Mouse (Mus musculus): ENCODE results near the gene Hist1h2bg. TPM values are rescaled to one million over a fixed set of nuclear protein-coding genes. Genes with fewer than 3 reads are reported as not detected.
"Not testable (repeated sequence)": the region's sequence is repeated elsewhere in the genome, so short reads cannot be mapped to it uniquely, and the experiment has no call there.

Gene Hist1h2bg
- polyA plus RNA-seq, 1 experiment from 2014 or later: 6.9 TPM

GRCm38 (mm10) chr13:23530181-23530900, 40.9 kb upstream of the Hist1h2bg start:
- Histone ChIP-seq H3K4me2 (ENCODE audit: low read depth) (peak overlapping the region; percentile 73), H3K27me3 (ENCODE audit: control insufficient read depth, insufficient read depth, low read length) (no peaks in the 10 kb centered on the region), H3K9me3 (ENCODE audit: control insufficient read depth, low read length) (no peaks in the 10 kb centered on the region), H3K4me1 (ENCODE audit: control insufficient read depth, insufficient read depth, low read length) (peaks cover 12% of the 10 kb centered on the region), H3K9ac (ENCODE audit: low read length) (peak overlapping the region; percentile 78), H3K4me3 (ENCODE audit: low read depth, low read length) (peak overlapping the region; percentile 41), H3K36me3 (ENCODE audit: control insufficient read depth, insufficient read depth, low read length) (no peaks in the 10 kb centered on the region), H3K27ac (ENCODE audit: low read depth, low read length) (peak overlapping the region; percentile 92)
- under 1% methylated on average over 20 of the region's 20 CpGs for WGBS
- DNase-seq (ENCODE audit: low spot score): peak; percentile 74
- no peak for ATAC-seq (ENCODE audit: insufficient read depth, low FRiP score, low TSS enrichment)

GRCm38 (mm10) chr13:23530901-23531875, 40.0 kb upstream of the Hist1h2bg start, which contains the start of gene Hist1h4h:
TSS of gene Hist1h4h (plus strand) at chr13:23531050.
- H3K4me3 ChIP-seq (ENCODE audit: low read depth, low read length): peak within 1 kb of the TSS; percentile 41
- peak within 1 kb of the TSS; percentile 78 for H3K9ac ChIP-seq (ENCODE audit: low read length)
- H3K4me2 ChIP-seq (ENCODE audit: low read depth): peak within 1 kb of the TSS; percentile 73
- no peaks in the 10 kb centered on the region for H3K36me3 ChIP-seq (ENCODE audit: control insufficient read depth, insufficient read depth, low read length)
- DNase-seq (ENCODE audit: low spot score) (peak; percentile 95), ATAC-seq (ENCODE audit: insufficient read depth, low FRiP score, low TSS enrichment) (peak; percentile 71)
- H3K27me3 ChIP-seq (ENCODE audit: control insufficient read depth, insufficient read depth, low read length): no peaks in the 10 kb centered on the region
- WGBS: under 1% methylated on average over 52 of the region's 70 CpGs
- H3K9me3 ChIP-seq (ENCODE audit: control insufficient read depth, low read length): no peaks in the 10 kb centered on the region
- H3K27ac ChIP-seq (ENCODE audit: low read depth, low read length): peak within 1 kb of the TSS; percentile 92
- peaks cover 12% of the 10 kb centered on the region for H3K4me1 ChIP-seq (ENCODE audit: control insufficient read depth, insufficient read depth, low read length)

DNA sequence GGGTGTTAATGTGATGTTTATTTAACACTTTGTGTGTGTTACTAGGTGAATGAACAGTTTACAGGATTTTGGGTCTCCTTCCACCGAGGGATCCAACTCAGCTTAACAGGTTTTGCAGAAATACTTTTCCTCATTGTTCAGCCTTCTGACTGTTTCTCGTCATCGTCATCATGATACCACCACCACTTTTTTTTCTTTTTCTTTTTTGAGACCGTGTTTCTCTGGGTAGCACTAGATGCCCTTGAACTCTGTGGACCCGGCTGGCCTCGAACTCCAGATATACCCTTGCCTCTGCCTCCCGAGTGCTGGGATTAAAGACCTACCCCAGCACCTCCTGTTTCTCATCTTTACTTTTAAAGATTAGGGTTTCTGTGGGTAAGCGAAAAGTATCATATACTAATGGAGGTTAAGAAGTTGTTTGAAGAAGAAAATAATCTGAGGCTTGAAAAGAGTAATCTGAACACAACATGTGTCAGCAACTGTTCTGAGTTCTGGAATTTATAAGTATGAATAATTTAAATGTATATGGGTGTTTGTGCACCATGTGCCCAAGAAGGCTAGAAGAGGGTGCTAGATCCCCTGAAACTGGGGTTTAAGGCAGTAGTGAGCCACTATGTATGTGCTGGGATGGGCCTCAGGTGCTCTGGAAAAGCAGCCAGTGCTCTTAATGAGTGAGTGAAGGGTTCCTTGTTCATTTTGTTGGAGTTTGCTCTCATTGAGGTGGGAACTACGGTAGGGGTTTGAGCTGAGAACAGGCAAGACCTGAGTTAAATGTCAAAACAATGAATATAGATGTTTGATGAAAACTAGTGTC, 38.7 kb upstream of the Hist1h2bg start:
- Histone ChIP-seq H3K27ac (ENCODE audit: low read depth, low read length) (peak overlapping the region; percentile 92), H3K36me3 (ENCODE audit: control insufficient read depth, insufficient read depth, low read length) (no peaks in the 10 kb centered on the region), H3K9ac (ENCODE audit: low read length) (peak overlapping the region; percentile 78), H3K27me3 (ENCODE audit: control insufficient read depth, insufficient read depth, low read length) (no peaks in the 10 kb centered on the region), H3K9me3 (ENCODE audit: control insufficient read depth, low read length) (no peaks in the 10 kb centered on the region), H3K4me3 (ENCODE audit: low read depth, low read length) (peak overlapping the region; percentile 42), H3K4me2 (ENCODE audit: low read depth) (peak overlapping the region; percentile 73), H3K4me1 (ENCODE audit: control insufficient read depth, insufficient read depth, low read length) (peaks cover 16% of the 10 kb centered on the region)
- DNase-seq (ENCODE audit: low spot score) (peak; percentile 37), ATAC-seq (ENCODE audit: insufficient read depth, low FRiP score, low TSS enrichment) (no peak)
- WGBS: 25% methylated on average over 9 of the region's 9 CpGs

DNA sequence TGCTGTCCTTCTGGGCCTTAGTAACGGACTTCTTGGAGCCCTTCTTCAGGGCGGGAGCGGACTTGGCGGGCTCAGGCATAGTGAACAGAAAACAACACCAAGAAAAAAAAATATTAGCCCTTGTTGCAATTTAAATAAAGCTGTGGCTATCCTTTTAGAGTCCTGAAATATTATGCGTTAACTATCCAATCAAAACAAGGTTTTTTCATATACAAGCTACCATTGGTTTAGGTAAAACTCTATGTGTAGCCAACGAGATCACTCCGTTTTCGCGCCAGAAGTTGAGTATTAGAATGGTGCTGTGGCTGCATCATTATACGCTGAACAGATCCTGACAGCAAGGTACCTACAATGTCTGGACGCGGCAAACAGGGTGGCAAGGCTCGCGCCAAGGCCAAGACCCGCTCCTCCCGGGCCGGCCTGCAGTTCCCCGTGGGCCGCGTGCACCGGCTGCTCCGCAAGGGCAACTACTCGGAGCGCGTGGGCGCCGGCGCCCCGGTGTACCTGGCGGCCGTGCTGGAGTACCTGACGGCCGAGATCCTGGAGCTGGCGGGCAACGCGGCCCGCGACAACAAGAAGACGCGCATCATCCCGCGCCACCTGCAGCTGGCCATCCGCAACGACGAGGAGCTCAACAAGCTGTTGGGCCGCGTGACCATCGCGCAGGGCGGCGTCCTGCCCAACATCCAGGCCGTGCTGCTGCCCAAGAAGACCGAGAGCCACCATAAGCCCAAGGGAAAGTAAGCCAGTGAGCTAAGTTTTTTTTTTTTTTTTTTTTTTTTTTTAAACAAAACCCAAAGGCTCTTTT, 37.4 kb upstream of the Hist1h2bg start, which contains the start of gene Hist1h2af:
Gene Hist1h2af (plus strand): TSS at position 347 of the 808 bp plus-strand sequence.
- not testable (repeated sequence) for H3K27me3 ChIP-seq (ENCODE audit: control insufficient read depth, insufficient read depth, low read length); H3K36me3 ChIP-seq (ENCODE audit: control insufficient read depth, insufficient read depth, low read length); H3K9me3 ChIP-seq (ENCODE audit: control insufficient read depth, low read length)
- peak within 1 kb of the TSS; percentile 73 for H3K4me2 ChIP-seq (ENCODE audit: low read depth)
- ATAC-seq (ENCODE audit: insufficient read depth, low FRiP score, low TSS enrichment) (peak; percentile 33), DNase-seq (ENCODE audit: low spot score) (peak; percentile 82)
- peak within 1 kb of the TSS; percentile 92 for H3K27ac ChIP-seq (ENCODE audit: low read depth, low read length)
- H3K4me1 ChIP-seq (ENCODE audit: control insufficient read depth, insufficient read depth, low read length): peaks cover 16% of the 10 kb centered on the region
- H3K4me3 ChIP-seq (ENCODE audit: low read depth, low read length): peak within 1 kb of the TSS; percentile 42
- H3K9ac ChIP-seq (ENCODE audit: low read length): peak within 1 kb of the TSS; percentile 78
- WGBS: under 1% methylated on average over 17 of the region's 53 CpGs

GRCm38 (mm10) chr13:23534368-23535131, 36.6 kb upstream of the Hist1h2bg start:
- Histone ChIP-seq H3K27me3 (ENCODE audit: control insufficient read depth, insufficient read depth, low read length) (no peaks in the 10 kb centered on the region), H3K4me3 (ENCODE audit: low read depth, low read length) (peak overlapping the region; percentile 42), H3K9me3 (ENCODE audit: control insufficient read depth, low read length) (no peaks in the 10 kb centered on the region), H3K4me2 (ENCODE audit: low read depth) (peak overlapping the region; percentile 73), H3K4me1 (ENCODE audit: control insufficient read depth, insufficient read depth, low read length) (peaks cover 13% of the 10 kb centered on the region; the same call in 1 of the 2 replicates), H3K9ac (ENCODE audit: low read length) (peak overlapping the region; percentile 78), H3K36me3 (ENCODE audit: control insufficient read depth, insufficient read depth, low read length) (no peaks in the 10 kb centered on the region), H3K27ac (ENCODE audit: low read depth, low read length) (peak overlapping the region; percentile 92)
- 1% methylated on average over 15 of the region's 15 CpGs for WGBS
- DNase-seq (ENCODE audit: low spot score) (no peak), ATAC-seq (ENCODE audit: insufficient read depth, low FRiP score, low TSS enrichment) (peak; percentile 1; the same call in 1 of the 2 replicates)

GRCm38 (mm10) chr13:23535137-23536075, 35.8 kb upstream of the Hist1h2bg start, which contains the start of gene Hist1h3g:
TSS of gene Hist1h3g (plus strand) at chr13:23535422.
- Histone ChIP-seq H3K27ac (ENCODE audit: low read depth, low read length) (peak within 1 kb of the TSS; percentile 92), H3K4me2 (ENCODE audit: low read depth) (peak within 1 kb of the TSS; percentile 73), H3K4me1 (ENCODE audit: control insufficient read depth, insufficient read depth, low read length) (peaks cover 13% of the 10 kb centered on the region; the same call in 1 of the 2 replicates), H3K9ac (ENCODE audit: low read length) (peak within 1 kb of the TSS; percentile 78), H3K4me3 (ENCODE audit: low read depth, low read length) (peak within 1 kb of the TSS; percentile 42)
- DNase-seq (ENCODE audit: low spot score): peak; percentile 90
- not testable (repeated sequence) for H3K27me3 ChIP-seq (ENCODE audit: control insufficient read depth, insufficient read depth, low read length); H3K9me3 ChIP-seq (ENCODE audit: control insufficient read depth, low read length); H3K36me3 ChIP-seq (ENCODE audit: control insufficient read depth, insufficient read depth, low read length)
- WGBS: under 1% methylated on average over 46 of the region's 62 CpGs
- ATAC-seq (ENCODE audit: insufficient read depth, low FRiP score, low TSS enrichment): peak; percentile 90

Data from neural tube, embryonic 11.5 days (tissue).